Mouse (Mus musculus) telencephalon, adult 2 months (tissue): ENCODE results near the gene Olfr109.
A peak's percentile ranks its signal among the peaks of the same experiment; 100 is the strongest.

ENCODE experiments used
- DNase-seq: peaks from one replicate; pipeline ENCODE4 v3.0.0-alpha.2; 2011; ENCODE audit warnings: low read depth, low spot score

Gene Olfr109

GRCm38 (mm10) chr17:37458616-37459015 is at the start of gene Olfr109:
TSS of gene Olfr109 (plus strand) at chr17:37458916.
- DNase-seq = no peak

- DNase-seq = no peak
These were observed 45.3 kb upstream of the Olfr109 start for GRCm38 (mm10) chr17:37413380-37413779.

GRCm38 (mm10) chr17:37445180-37445579 is 13.5 kb upstream of the Olfr109 start, which contains the start of gene Olfr108:
TSS of gene Olfr108 (plus strand) at chr17:37445480.
- DNase-seq = no peak

GRCm38 (mm10) chr17:37483452-37483851 is 24.7 kb downstream of the Olfr109 start, which contains the start of gene H2-M2:
TSS of gene H2-M2 (minus strand) at chr17:37483552.
- no peak for DNase-seq

- peak; percentile 24 for DNase-seq
These were observed 33.3 kb downstream of the Olfr109 start, which contains the start of gene Olfr110 for GRCm38 (mm10) chr17:37491930-37492518. TSS of gene Olfr110 (plus strand) at chr17:37492468.

GRCm38 (mm10) chr17:37507730-37508129 is 49.0 kb downstream of the Olfr109 start, which contains the start of gene Olfr111:
TSS of gene Olfr111 (plus strand) at chr17:37508030.
- no peak for DNase-seq
